In genomic region chr13:111724811-111725164, GRCm38 (mm10) we compare ENCODE assay signal across 7 mouse cellular contexts. TPM values are rescaled to one million over a fixed set of nuclear protein-coding genes. Genes with fewer than 3 reads are reported as not detected.
DNase-seq lines count a peak whose midpoint lies in the region; ATAC-seq and TF ChIP-seq lines count a peak whose summit lies in the region.

No protein-coding gene starts in this region.

- no peak for TF ChIP-seq POLR2A in limb, embryonic 14.5 days (IDR thresholded peaks at IDR 0.05; ENCODE audit: borderline replicate concordance, extremely low read depth, insufficient read depth, insufficient read length)

- H3K27ac ChIP-seq in lung, postnatal 0 days (ENCODE audit: low read length) = peak overlapping the region; percentile 11; the same call in 1 of the 2 replicates
- H3K27ac ChIP-seq in forebrain, embryonic 10.5 days = peak overlapping the region; percentile 87
- peak overlapping the region; percentile 35; the same call in 1 of the 2 replicates for H3K27ac ChIP-seq in limb, embryonic 14.5 days (replicated peaks; ENCODE audit: low read depth, low read length)
- H3K27ac ChIP-seq in stomach, embryonic 15.5 days = peak overlapping the region; percentile 91

- ATAC-seq in lung, postnatal 0 days = no peak
- ATAC-seq in limb, embryonic 14.5 days (ENCODE audit: low FRiP score, low read depth) = no peak; the same call in 1 of the 2 replicates
- ATAC-seq in stomach, embryonic 15.5 days (ENCODE audit: insufficient read depth, low FRiP score, low read depth) = no peak; the same call in 1 of the 2 replicates

- no peaks in the 10 kb centered on the region for H3K36me3 ChIP-seq in lung, postnatal 0 days (ENCODE audit: insufficient read depth, low read length)
- peaks cover 8% of the 10 kb centered on the region for H3K36me3 ChIP-seq in forebrain, embryonic 10.5 days (replicated peaks)
- H3K36me3 ChIP-seq in limb, embryonic 14.5 days (ENCODE audit: control insufficient read depth, insufficient read depth, low read length) = no peaks in the 10 kb centered on the region
- no peaks in the 10 kb centered on the region for H3K36me3 ChIP-seq in stomach, embryonic 15.5 days

- peaks cover 4% of the 10 kb centered on the region; the same call in 1 of the 2 replicates for H3K9me3 ChIP-seq in lung, postnatal 0 days (ENCODE audit: low read length)
- H3K9me3 ChIP-seq in forebrain, embryonic 10.5 days = peaks cover 13% of the 10 kb centered on the region
- H3K9me3 ChIP-seq in limb, embryonic 14.5 days (ENCODE audit: control insufficient read depth, low read length) = 0 out of 2 replicates have a peak, but pooled peaks cover 3% of the 10 kb centered on the region
- H3K9me3 ChIP-seq in stomach, embryonic 15.5 days = no peaks in the 10 kb centered on the region

- H3K4me2 ChIP-seq in lung, postnatal 0 days (replicated peaks; ENCODE audit: low read depth, low read length) = peak overlapping the region; percentile 80
- H3K4me2 ChIP-seq in limb, embryonic 14.5 days (replicated peaks; ENCODE audit: low read depth, low read length, severe bottlenecking) = peak overlapping the region; percentile 80
- H3K4me2 ChIP-seq in stomach, embryonic 15.5 days = peak overlapping the region; percentile 92

- H3K9ac ChIP-seq in lung, postnatal 0 days (replicated peaks; ENCODE audit: low read depth) = no peak overlapping the region
- H3K9ac ChIP-seq in limb, embryonic 14.5 days (ENCODE audit: low read depth, low read length, severe bottlenecking) = peak overlapping the region; percentile 40
- H3K9ac ChIP-seq in stomach, embryonic 15.5 days = no peak overlapping the region

- H3K4me3 ChIP-seq in lung, postnatal 0 days (ENCODE audit: low read depth, low read length) = peak overlapping the region; percentile 62
- H3K4me3 ChIP-seq in forebrain, embryonic 10.5 days = peak overlapping the region; percentile 74
- H3K4me3 ChIP-seq in limb, embryonic 14.5 days (replicated peaks; ENCODE audit: low read length) = peak overlapping the region; percentile 51
- H3K4me3 ChIP-seq in stomach, embryonic 15.5 days (replicated peaks) = peak overlapping the region; percentile 55

- TF ChIP-seq CTCF in lung, postnatal 0 days (IDR thresholded peaks at IDR 0.05) = no peak

- no peak for TF ChIP-seq EP300 in lung, postnatal 0 days (IDR thresholded peaks at IDR 0.05)

- under 1% methylated on average over 18 of the region's 18 CpGs for WGBS in lung, postnatal 0 days
- under 1% methylated on average over 18 of the region's 18 CpGs for WGBS in forebrain, embryonic 10.5 days
- under 1% methylated on average over 18 of the region's 18 CpGs for WGBS in limb, embryonic 14.5 days
- under 1% methylated on average over 18 of the region's 18 CpGs for WGBS in stomach, embryonic 15.5 days

- H3K4me1 ChIP-seq in lung, postnatal 0 days (ENCODE audit: insufficient read depth, low read depth, low read length) = no peaks in the 10 kb centered on the region; the same call in 1 of the 2 replicates
- peaks cover 16% of the 10 kb centered on the region for H3K4me1 ChIP-seq in forebrain, embryonic 10.5 days
- peaks cover 3% of the 10 kb centered on the region; the same call in 1 of the 2 replicates for H3K4me1 ChIP-seq in limb, embryonic 14.5 days (ENCODE audit: control insufficient read depth, insufficient read depth, low read length)
- H3K4me1 ChIP-seq in stomach, embryonic 15.5 days = no peaks in the 10 kb centered on the region

- DNase-seq in lung, postnatal 0 days (ENCODE audit: low spot score) = no peak
- no peak for DNase-seq in lung, postnatal 4 days
- no peak for DNase-seq in forebrain, embryonic 10.5 days (ENCODE audit: extremely low spot score, low spot score)
- no peak for DNase-seq in limb, embryonic 14.5 days (ENCODE audit: low spot score)
- DNase-seq in embryo, embryonic 10.5 days (ENCODE audit: low spot score) = no peak
- no peak for DNase-seq in cerebellum, postnatal 25 days

- H3K27me3 ChIP-seq in lung, postnatal 0 days (replicated peaks; ENCODE audit: insufficient read depth, low read length) = no peaks in the 10 kb centered on the region
- H3K27me3 ChIP-seq in forebrain, embryonic 10.5 days (ENCODE audit: poor library complexity, severe bottlenecking) = no peaks in the 10 kb centered on the region
- no peaks in the 10 kb centered on the region for H3K27me3 ChIP-seq in limb, embryonic 14.5 days (ENCODE audit: control insufficient read depth, insufficient read depth, low read length)
- no peaks in the 10 kb centered on the region for H3K27me3 ChIP-seq in stomach, embryonic 15.5 days (replicated peaks)

RNA-seq across cellular contexts. Expression of gene Mier3, which starts 44.0 kb away (rescaled TPM):
- 10.2 and 11.5 TPM in 2 replicates for polyA plus RNA-seq in lung, postnatal 0 days (2015; fragmentation: Nextera tagmentation; extraction: Ambion mirVana)
- polyA plus RNA-seq in forebrain, embryonic 10.5 days (2016; fragmentation: Nextera tagmentation; extraction: Ambion mirVana) = 18.7 and 19.7 TPM in 2 replicates
- polyA plus RNA-seq in limb, embryonic 14.5 days (2012; rRNA removed) = 23.3 and 25.7 TPM in 2 replicates
- 31.2 and 33.2 TPM in 2 replicates for polyA plus RNA-seq in limb, embryonic 14.5 days (2014; fragmentation: Nextera tagmentation; extraction: Ambion mirVana)
- 16.8 and 18.0 TPM in 2 replicates for polyA plus RNA-seq in stomach, embryonic 15.5 days (2015; fragmentation: Nextera tagmentation; extraction: Ambion mirVana)

Comparison
In these comparisons a context has a peak if more than half of its experiments do, and no peak if none do; other contexts are left out.
1. H3K27ac ChIP-seq: peak in every context shown above with its lines; median percentile 91 in stomach, embryonic 15.5 days; 87 in forebrain, embryonic 10.5 days; 35 in limb, embryonic 14.5 days; 11 in lung, postnatal 0 days.